Mouse (Mus musculus) E14TG2a.4 (cell line): ENCODE results near the gene Gm13695.

ENCODE experiments used
- CTCF ChIP-seq: conservative IDR thresholded peaks from 2 replicates; pipeline ENCODE4 v1.5.1; 2014; ENCODE audit warnings: low read length
- NANOG ChIP-seq: IDR thresholded peaks from 2 replicates; pipeline ENCODE4 v1.6.1; 2014; ENCODE audit warnings: borderline replicate concordance, low read length, mixed read lengths
- POU5F1 ChIP-seq: IDR thresholded peaks from 2 replicates; pipeline ENCODE4 v1.6.1; 2014; ENCODE audit warnings: low read length, borderline replicate concordance

GRCm38 (mm10) chr2:83941378-83941777, 25.7 kb upstream of the Gm13695 start:
- TF ChIP-seq CTCF (no peak), NANOG (no peak), POU5F1 (no peak)
